Mouse (Mus musculus) heart, postnatal 36 days (tissue): ENCODE measurements around the gene Tiam1. TPM values are rescaled to one million over a fixed set of nuclear protein-coding genes. Genes with fewer than 3 reads are reported as not detected.
A peak's percentile ranks its signal among the peaks of the same experiment; 100 is the strongest.

Source experiments
- DNase-seq, 2 experiments: peaks; one replicate each; pipeline ENCODE4 v3.0.0; 2021 to 2022
- intact Hi-C: fragments of 180-260 bp; cut with DNase I; formaldehyde crosslinking; loops from one replicate; pipeline ENCODE4 v1.15.1; 2025
- total RNA-seq, 2 experiments: library from RNA; stranded (reverse); gene quantifications; 2 replicates each; pipeline ENCODE4 v1.2.3; 2021

Tiam1 gene
- total RNA-seq, 2 experiments from 2014 or later = 4.8 to 6.1 TPM

DNA sequence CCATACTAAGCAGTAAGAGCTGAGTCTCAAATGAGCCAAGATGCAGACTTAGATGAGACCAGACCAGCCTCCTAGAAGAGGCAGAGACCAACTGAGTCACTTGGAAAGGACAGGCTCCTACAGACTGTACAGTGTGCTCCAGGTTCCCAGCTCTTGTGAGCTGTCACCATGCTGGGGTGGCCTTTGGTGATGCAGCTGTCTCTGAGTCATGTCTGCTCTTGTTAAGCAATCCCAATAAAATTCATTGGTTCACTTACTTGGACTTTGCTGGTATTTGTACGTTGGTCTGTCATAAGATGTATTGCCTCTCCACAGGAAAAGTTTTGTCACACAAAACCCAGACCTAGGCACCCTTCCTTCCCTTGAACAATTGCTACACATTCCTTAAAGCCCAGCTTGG, 1.7 kb upstream of the Tiam1 start:
- intact Hi-C loops = no loop called here
- no peak for DNase-seq

DNA sequence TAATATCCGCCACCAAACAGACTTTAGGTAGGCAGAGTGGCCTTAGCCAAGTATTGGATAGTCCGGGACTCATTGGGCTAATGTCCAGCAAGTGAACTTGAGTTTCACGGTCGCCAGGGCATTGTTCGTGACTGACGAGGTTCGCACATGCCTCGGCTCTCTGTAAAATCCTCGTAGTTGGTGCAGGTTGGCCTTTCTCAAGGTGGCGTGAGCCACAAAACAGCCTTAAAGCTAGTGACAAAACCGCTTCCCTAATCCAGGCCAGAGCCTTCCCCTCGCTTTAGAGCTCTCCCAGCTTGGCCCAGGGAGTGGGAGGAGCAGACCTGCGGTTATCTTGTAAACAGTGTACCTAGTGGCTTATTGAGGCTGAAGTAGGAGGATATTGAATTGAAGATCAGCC, 972 bp upstream of the Tiam1 start:
- intact Hi-C loops = no loop called here
- no peak for DNase-seq

DNA sequence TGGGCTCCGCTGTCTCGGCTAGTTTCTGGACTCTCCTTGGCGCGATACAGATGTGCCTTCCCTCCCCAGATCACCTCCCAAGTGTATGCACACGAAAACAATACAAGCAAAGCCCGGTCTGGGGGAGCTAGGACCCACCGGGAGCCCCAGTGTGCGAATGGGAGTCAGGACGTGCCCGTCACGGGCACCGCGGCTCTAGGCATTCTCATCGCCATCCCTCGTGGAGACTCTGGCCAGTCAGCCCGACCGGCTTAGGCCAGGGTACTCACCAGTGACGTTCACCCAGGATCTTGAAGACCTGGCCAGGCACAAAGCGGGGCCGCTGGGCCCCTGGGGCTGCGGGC, 181 bp downstream of the Tiam1 start:
- intact Hi-C loops = loop anchor here (2.0 kb wide), 1 partner anchor 71 kb away; no protein-coding TSS in a partner anchor

DNA sequence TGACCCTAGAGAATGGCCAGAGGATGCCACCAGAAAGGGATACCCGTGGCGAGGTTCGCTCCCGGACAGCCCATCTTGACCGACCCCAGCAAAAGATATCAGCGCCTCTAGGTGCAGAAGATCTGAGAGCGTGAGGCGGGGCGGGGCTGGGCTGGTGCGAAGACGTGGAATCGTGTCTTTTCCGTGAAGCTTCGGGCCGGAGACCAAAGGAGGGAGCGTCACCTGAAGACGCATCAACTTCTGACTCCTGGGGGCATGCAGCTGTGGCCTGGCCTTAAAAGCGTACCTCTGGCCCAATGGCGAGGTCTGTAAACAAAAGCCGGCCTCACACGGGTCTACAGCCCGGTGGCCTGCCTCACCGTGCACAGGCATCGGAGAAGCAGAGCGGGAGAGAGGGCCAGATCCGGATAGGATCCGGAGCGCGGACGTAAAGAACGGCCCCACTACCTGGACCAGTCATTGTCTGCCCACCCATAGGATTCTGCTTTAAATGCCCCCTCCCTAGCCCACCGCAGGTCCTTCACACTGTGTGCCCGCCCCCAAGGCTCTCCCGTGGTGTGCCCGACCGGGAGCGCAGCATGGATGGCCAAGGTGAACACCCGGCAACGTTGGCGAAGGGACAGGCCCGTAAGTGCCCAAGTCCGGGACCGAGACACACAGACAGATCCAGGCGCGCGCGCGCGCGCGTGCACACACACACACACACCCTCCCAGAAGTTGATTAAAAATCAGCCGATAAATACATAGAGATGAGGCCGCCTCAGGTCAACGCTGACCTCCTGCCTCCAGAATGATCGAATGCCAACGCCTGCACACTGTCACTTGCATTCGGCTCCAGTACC, 774 bp downstream of the Tiam1 start:
- intact Hi-C loops = loop anchor here (2.0 kb wide), 1 partner anchor 70 kb away; no protein-coding TSS in a partner anchor
- DNase-seq = peak; percentile 25 to 27

More for the DNA sequence above, 181 bp downstream of the Tiam1 start:
- no peak for DNase-seq

DNA sequence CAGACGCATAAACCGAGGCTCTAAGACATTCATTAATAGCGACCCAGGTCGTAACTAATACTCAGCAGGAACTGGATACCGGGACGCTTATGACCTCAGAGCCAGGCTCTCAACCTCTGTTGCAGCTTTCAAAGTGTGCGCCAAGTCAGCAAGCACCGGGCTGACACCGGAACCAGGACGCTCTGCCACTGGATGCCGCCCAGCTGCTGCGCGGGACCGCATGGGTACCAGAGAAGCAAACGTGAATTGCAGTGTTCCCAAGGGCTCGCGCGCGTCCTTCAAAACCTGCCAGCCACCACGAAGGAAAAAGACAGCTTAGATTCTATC, 1.4 kb downstream of the Tiam1 start:
- intact Hi-C loops = loop anchor here (2.0 kb wide), 1 partner anchor 69 kb away; no protein-coding TSS in a partner anchor
- peak; percentile 7 to 10 for DNase-seq

DNA sequence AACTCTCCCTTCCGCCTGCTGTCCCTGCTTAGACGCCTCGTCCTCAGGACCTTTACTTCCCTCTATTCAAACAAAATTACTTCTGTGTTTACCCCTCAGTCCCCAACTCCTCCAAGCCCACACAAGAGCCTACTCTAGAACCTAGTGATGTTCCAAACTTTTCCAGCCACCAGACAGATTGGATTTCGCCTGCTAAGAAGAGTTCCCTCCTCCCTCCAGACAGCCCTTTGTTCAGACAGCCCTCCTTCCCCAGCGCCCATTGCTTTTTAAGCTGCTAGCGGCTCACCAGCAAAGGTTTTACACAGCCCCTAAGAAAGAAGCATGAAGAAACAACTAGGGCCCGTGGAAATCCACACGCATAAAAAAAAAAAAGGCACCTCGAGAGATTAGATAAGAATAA, 2.0 kb downstream of the Tiam1 start:
- DNase-seq = no peak
- intact Hi-C loops = no loop called here

DNA sequence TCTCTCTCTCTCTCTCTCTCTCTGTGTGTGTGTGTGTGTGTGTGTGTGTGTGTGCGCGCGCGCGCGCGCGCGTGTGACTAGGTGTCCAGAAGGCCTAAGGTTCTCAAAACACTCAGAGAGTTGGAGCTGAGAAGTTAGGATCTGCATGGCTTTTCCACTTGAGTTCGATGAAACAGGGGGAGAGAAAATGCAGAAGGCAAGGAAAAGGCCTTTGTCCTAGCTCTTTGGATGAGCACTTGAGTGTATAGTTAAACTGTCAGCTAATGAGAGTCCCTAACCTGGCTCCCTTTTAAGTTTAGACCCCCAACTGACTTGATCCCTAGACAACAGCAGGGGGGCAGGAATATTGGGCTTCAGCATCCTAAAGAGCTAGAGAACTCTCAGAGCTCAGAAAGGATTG, 3.0 kb downstream of the Tiam1 start:
- DNase-seq = no peak
- intact Hi-C loops = no loop called here

DNA sequence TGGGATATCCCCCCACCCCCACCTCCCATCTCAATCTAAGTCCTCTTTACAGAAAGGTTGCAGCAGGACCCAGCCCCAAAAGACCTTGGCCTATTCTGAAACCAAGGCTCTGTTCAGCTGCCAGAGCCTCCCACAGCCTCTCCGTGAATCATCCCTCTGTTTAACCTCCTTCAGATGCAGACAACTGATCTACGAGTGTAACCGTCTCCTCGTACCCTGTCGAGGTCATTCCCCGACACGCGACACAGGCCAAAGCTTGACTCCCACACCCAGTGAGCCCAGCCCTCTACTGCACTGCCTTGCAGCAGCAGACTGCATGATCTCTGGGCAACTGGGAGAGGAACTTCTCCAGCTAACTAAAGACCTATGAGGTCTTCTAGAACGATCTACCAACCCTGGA, 3.9 kb downstream of the Tiam1 start:
- no peak for DNase-seq
- intact Hi-C loops = no loop called here

DNA sequence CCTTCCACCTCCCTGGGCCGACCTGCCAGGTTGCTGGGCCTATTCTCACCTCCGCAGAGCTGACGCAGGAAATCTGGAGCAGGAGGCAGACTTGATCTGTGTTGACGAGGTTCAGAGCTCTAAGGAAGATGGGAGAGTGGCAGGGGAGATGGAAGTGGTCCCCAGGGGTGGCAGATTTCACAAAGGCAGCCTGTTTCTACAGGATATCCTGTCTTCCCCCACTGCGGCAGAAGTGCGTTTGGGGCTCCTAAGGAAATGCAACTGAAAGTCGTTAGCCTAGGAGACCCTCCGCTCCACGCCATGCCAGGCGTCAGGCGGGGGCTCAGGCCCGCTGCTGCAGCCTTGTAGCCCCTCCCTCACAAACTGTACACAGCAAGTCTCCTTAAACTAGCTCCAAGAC, 5.4 kb downstream of the Tiam1 start:
- DNase-seq = no peak
- intact Hi-C loops = no loop called here

DNA sequence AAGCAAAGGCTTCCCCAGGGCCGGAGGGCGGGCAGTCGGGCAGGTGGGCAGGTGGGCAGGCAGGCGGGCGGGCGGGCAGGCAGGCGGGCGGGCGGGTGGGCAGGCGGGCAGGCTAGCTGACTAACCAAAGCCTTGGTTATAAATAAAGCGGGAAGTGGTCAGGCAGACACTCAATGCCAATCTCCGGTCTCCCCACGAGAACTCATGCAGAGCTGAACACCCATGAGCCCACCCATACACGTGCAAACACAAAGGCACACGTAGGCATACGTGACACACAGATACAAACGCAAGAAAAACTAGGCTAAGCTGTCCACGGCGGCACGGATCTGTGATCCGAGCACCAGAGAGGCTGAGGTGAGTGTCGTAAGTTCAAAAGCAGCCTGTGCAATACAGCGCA, 6.4 kb downstream of the Tiam1 start:
- no peak for DNase-seq
- intact Hi-C loops = no loop called here

DNA sequence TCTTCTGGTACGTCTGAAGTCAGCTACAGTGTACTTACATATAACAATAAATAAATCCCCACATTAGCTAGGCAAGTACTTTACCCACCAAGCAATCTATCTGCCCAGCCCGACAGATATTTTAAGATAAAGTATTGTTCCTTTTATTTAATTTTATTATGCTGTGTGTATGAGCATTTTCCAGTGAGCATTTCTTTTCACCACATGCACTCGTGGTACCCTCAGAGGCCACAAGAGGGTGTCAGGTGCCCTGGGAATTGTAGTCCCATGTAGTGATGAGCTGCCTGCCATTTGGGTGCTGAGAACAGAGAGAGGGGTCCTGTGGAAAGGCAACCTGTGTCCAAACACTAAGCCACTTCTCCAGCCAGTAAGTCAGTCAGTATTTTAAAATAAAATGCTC, 8.0 kb downstream of the Tiam1 start:
- DNase-seq = no peak
- intact Hi-C loops = no loop called here

DNA sequence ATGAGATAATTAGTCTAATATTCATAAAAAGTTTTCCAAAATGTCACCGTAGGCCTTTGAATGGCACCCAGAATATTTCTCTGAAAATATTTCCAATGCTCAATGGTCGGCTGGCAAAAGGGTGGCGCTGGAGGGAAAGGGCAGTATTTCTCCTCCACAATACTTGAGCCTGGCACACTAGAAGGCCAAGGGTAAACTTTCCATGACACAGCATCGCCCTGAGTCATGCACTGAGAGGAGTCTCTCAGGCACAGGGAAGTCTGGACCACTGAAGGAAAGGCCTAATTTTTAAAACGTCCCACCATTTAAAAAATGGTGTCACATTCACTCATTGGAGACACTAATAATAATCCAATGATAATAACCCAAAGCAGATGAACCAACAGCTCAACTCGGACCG, 9.2 kb downstream of the Tiam1 start:
- intact Hi-C loops = no loop called here
- DNase-seq = no peak

DNA sequence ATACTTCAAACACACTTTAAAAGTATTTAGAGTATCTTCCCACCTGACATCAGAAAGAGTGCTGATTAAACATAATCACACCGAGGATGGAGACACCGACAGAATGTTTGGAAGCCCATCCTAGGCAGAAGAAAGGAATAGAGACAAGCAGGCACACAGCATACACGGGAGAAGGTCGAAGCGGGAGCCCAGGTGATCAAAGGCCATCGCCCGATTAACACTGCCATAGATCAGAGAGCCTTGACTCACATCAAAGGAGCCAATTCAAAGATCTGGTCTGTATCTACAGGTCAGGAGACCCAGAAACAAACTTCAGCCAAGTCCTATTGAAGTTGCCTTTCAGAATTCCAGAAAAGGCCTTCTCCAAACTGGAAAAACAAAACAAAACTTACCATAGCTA, 10.8 kb downstream of the Tiam1 start:
- intact Hi-C loops = no loop called here
- no peak for DNase-seq

DNA sequence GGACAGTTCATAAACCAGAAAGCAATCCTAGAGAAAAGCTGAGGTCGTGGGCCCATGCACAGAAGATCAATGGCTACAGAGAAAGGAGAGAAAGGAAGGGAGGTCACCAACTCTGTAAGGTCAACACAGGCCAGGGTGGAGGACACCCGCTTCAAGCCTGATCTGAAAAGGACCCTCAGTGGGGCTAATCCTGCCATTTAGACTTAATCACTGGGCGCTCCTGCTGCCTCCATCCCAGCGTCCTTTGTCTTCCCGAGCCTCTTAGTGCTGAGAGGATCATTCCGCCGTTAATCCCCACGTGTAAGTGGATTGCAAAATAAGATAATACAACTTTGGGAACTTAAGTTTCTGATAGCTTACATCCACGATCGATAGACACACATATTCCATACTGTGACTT, 11.2 kb downstream of the Tiam1 start:
- intact Hi-C loops = no loop called here
- DNase-seq = no peak

DNA sequence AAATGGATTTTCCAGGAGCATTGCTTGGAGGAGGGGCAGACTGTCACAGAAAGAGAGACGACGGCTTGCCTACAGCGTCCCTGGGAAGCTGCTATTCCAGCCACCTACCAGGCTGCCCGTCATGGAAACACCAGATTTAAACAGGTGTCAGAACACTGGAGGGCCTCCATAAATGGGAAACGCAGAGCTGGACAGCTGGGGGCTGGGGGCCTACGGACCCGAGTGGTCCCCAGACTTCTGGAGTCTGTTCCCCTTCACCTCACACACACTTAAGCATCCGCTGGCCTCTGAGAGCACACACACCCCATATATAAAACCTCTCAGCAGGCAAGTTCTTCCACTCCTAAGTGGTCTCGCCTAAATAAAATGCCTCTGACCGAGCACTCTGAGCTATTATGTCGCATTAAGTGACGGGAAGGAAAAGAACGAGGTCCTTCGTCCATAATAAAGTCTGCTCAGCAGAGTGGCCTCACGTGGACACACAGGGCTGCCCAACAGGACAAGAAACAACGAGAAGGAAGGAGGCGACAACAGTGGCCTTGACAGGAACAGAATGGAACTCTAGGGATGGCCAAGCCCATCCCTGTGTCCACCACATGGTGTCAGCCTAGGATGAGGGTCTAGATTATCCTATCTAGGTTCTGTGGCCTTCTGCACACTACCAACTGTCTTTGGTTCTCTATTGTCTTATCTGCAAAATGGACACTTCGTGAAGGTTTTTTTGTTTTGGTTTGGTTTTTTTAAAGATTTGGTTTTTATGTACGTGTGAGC, 14.6 kb downstream of the Tiam1 start:
- no peak for DNase-seq
- intact Hi-C loops = no loop called here

DNA sequence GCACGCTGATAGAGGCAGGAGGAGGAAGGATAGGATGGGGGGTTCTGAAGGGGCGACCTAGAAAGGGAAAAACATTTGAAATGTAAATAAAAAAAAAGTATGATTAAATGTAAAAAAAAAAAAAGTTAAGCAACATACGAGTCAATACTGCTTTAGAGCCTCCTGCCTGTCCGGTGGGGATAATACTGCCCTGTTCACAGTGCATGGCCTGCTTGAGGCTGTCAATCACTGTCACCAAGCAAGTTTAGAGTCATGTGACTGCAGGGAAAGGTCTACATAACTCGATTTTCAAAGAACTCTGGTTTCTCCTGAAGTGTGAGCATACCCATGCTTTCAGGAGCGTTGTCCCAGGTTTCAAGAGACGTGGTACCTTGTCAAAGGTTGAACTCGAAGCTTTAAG, 15.2 kb downstream of the Tiam1 start:
- no peak for DNase-seq
- intact Hi-C loops = no loop called here

DNA sequence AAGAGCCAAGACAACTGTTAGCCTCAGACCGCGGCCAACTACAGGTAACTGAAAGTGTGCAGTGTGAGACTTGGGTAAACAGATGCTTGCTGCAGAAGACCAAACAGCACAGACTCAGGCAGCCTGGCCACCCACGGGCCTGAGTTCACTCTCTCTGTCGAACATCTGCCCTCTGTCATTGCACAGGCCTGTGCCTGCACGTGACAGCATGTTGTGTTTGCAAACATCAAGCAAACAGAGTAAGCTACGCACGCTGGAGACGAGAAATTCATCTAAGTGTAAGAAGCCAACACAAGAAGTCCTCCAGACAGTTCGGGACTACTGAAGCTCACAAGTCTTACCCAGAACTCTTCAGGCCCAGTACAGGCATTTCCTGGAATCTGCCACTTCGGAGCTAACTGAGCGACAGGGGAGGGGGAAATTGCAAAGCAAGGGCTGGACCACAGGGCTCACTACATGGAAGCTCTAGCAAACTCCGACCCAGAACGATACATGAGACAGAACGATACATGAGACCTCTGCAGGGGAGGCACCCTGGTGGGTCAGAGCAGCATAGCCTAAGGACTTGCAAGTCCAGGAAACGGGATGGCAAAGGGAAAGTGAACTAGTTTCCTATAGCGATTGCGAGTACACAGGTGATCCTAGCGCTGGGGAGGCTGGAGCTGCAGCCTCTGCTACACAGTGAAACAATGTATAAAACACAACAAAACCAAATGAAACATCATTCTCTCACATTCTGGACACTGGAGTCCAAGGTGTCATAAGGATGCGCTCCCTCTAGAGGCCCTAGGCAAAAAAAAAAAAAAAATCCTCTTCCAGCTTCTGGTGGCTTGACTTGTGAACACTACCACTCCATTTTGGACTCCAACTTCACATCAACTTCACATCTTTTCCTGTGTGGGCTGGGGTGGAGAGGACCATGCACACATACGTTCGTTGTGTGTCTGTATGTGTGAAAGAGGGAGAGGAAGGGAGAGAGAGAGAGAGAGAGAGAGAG, 18.0 kb downstream of the Tiam1 start:
- no peak for DNase-seq
- intact Hi-C loops = no loop called here

DNA sequence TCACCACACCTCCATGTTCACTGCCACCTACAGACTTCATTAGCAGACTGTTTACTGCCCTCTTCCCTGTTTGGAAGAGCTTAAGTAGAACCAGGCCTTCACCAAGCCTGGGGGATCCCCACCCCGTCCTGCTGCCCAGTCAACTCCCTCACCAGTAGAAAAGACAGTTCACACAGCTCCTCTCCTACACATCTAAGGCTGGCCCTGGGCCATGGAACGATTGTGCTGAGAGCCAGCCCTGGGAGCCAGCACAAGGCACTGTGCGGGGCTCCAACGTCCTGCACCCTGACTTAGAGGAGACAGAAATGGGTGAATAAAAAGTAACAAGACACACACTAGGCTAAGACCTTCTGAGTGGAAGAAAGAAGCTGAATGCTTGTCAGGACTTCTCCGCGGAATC, 20.5 kb downstream of the Tiam1 start:
- intact Hi-C loops = no loop called here
- no peak for DNase-seq

DNA sequence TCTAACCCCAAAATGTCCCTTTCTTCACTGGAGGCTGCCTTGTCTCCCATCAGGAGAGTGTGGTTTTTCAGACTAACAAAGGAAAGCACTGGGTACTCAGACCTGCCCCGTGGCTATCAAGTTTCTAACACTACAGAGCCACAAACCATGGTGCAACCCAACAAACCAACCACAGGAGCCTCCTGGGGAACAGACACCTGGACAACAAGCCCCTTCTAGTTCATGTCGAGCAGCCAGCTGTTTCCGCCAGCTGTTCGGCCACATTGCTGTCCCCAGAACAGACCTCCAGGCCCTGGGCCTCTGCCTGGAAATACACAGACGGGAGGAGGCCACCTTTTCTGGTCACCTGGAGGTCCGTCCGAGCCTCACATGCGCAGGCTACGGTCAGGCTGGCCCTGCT, 21.1 kb downstream of the Tiam1 start:
- no peak for DNase-seq
- intact Hi-C loops = no loop called here

DNA sequence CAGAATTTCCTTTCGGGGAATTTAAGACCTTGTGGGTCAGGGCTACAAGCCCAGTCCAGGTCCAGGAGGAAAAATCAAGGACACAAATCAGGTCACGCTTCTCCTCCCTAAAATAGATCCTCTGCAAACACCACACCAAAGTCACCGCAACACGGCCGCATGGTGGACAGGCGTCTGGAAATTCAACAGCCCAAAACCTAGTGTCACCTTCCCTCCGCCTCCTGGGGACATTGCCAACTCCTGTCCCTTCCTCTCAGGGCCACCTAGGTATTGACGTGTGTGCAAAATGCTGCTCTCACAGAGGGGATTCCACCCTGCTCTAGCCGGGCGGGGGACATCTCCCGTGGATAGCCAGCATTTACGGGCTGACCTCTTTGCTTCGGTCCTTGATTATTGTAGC, 21.8 kb downstream of the Tiam1 start:
- DNase-seq = no peak
- intact Hi-C loops = no loop called here

DNA sequence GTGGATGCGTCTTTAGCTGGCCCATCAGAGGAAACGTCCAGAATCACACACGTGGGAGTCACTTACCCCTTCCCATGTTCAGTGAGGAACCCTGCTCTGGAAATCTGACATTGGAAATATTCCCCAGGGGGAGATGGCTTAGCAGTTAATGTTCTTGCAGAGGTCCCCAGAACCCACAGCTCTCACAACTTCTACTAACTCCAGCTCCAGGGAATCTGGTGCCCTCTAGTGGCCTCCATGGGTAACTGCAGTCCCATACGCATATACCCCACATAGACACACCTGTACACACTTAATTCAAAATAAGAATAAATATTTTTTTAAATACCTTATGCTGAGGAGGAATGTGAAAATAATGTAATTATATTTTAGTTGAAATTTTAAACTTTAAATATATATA, 23.6 kb downstream of the Tiam1 start:
- intact Hi-C loops = no loop called here
- DNase-seq = no peak
